Mouse (Mus musculus) common myeloid progenitor, adult 5-6 weeks (primary cell): ENCODE data around the gene S1pr3. TPM values are rescaled to one million over a fixed set of nuclear protein-coding genes. Genes with fewer than 3 reads are reported as not detected.
A peak's percentile ranks its signal among the peaks of the same experiment; 100 is the strongest.

Source experiments
- ATAC-seq: replicated peaks from 2 replicates; pipeline ENCODE4 v1.8.0; 2016; ENCODE audit warnings: low read depth, mild to moderate bottlenecking, moderate TSS enrichment, inconsistent platforms; ENCODE audit not compliant: poor library complexity, severe bottlenecking
- total RNA-seq: library from RNA; stranded (forward); fragments of 200-1000, 187-1606 nt; gene quantifications from 2 replicates; pipeline ENCODE4 v1.2.3, GENCODE M21; 2017

S1pr3 gene
- total RNA-seq, 1 experiment from 2014 or later, result 7.0 TPM

DNA sequence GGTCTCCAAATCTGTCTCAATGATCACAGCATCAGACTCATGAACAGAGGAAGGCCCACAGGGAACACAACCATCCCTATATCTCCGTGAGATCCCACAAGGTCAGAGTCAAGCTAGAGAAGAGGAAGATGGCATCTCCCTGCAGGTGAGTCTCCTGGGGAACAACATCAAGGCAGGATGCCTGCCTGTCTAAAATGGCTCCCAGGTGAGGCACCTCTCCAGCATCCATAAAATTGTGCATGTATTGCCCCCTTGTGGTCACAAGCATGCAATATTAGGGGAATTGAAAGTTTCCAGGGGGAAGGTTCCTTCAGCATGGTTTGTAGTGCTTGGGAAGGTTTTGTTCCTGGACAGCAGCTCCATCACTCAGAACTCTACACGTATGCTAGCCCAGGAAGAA, 26.0 kb downstream of the S1pr3 start:
- 0 out of 2 replicates have a peak, but pooled peaks have one; percentile 36 for ATAC-seq

DNA sequence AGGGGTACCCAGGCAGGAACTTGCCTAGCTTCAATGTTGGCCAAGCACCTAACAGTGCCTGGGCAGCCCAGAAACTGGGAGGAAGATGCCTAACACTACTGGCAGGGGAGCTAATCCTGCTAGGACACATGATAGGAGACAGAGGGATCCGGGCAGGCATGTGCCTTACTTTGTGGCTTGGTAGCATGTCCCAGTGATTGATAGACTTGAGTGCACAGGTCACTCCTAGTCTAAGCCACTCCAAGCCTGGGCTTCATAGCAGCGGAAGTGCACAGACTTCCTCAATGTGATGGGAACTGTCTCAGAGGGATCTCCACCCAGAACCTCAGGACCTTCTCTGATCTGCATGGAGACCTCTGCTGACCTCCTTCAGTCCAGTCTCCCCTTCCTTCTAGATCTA, 26.7 kb downstream of the S1pr3 start:
- no peak for ATAC-seq

DNA sequence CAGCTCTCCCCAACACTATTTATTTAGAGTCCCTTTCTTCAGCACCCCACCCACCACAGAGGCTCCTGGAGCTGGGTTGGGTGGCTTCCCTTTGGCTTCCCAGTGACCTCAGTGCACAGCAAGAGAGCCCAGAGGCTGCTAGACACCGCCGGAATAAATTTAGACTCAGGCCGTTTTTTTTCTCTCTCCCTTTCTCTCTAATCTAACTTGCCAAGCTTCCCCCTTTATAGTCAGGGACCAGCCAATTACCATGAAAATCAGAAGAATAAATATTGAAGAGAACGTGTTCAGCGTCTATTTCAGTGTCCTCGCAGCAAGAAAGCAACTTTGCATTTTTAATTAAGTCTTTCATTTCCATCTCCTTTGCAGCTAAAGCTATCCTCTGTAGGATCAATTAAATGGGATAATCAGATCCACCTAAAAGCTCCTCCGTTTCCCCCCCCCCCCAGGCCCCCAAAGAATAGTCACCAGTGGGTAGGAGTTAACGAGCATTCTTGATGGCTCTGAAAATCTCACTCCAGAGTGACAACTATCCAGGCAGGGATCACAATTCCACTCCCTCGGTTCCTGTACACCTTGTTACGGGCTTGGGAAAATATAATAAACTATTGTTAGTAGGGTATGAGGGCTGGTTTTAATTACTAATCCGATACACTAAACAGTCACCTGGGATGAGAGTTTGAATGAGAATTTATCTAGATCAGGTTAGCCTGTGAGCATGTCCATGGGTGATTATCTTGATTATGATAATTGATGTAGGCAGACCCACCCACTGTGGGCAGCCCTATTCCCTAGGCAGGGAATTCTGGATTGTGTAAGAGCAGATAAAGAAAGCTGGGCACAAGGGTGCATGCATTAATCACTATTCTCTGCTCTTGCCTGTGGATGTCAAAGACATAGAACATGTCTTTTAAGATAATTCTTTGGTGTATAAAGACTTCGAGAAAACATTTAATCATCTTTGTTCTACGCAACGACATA, 29.0 kb downstream of the S1pr3 start:
- ATAC-seq, result no peak

DNA sequence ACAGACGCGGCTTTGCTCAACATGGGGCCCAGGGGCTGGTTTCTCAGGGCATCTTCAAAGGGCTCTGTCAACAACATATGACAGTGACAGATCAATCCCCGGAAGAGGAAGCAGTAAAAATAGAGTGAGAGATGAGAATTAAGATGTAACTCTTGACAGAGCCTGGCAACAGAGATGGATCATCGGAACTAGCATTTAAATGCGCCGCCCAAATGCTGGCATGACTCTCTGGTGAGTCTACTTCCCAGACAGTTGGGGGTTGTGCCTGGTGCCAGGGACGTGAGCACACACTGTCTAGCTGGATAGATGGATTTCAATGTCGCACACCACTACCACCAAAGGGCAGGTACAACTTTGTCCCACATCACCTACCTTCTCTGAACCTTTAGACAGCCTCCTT, 34.5 kb downstream of the S1pr3 start:
- no peak for ATAC-seq

DNA sequence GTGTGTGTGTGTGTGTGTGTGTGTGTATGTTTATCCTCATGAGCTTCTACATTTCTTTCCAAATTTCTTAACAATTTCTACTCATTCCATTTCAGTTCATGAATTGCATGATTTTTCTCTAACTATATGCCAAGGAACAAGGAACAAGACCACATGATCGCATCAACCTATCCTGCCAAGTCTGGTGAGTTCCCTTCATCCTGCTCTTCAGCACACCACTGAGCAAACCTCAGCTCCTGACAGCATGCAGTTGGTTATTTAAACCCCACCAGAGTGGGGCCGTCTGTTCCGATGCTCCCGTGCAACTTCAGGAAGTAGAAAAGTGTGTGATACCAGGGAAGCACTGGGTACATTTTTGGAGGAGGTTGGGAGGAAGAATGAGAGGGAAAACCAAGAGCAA, 38.1 kb downstream of the S1pr3 start:
- no peak for ATAC-seq

DNA sequence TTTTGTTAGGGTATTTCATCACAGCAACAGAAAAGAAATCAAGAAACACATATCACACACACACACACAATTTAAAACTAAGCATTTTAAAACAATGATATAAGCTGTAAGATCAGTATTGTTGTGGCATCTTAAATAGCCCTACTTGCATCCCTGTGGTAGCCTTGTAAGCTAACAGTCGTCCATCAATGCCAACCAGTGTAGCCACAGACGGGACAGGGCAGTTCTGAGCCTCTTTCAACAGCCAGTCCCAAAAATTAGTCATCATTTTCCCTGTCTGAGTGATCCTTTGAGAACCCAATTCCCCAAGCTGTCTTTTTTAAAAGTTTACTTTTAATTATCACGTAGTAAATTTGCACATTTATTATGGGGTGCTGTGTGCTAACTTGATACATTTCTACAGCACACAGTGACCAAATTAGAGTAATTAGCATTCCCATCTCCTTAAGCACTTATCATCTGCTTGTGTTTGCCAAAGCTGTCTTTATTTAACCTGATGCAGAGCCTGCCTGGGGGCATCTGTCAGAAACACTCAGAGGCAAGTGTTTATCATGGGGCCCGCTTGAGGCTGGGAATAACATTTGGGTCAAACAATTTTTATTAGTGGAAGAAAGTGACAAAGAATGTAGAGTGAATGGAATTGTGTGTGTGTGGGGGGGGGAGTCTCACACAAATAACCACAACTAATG, 47.9 kb downstream of the S1pr3 start:
- no peak for ATAC-seq

DNA sequence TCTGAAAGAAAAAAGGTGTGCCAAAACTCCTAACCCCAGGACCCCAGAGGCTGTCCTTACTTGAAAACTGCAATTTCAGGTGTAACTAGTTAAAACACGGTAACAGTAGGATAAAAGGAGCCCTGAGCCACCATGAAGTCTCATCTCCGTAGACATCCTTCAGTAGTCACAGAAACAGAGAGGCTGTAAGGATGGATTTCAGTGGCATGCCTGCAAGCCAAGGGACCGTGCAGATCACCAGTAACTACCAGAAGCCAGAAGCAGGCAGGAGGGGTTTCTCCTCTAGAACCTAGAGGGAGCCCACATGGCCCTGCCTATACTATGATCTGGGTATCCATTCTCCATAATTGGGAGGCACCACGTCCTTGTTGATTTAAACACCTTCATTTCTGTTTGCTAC, 55.9 kb downstream of the S1pr3 start:
- no peak for ATAC-seq

DNA sequence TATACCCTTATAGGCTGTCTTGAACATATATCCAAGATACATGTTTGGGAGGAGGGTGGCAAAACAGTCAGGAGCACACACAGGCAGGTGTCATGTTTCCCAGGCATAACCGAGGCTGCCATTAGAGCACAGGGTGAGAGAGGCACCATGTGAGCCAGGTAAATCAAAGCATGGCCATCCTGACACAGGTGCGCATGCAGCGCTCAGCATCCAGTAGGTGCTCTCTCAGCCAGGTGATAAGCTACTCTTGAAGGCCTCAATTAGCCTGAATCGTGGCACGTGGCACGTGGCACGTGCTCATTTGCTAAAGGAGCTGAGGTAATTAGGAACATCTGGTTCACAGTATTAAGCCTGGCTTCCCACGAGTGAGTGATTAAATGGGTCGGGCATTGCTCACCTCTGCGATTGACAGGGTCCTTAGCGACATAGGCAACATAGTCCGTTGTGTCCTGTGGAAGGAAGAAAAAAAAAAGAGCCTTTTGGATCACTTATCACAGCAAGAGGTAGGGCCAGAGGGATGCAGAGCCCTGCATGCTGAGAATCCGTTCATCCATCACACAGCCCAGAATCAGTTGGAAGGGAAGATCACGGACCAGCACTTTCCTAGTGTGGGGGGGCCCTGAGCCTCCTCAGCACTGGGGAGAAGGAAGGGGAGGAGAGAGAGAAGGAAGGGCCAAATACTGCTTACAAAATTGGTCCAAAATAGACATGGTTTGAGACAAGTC, 57.8 kb downstream of the S1pr3 start:
- ATAC-seq, result no peak

DNA sequence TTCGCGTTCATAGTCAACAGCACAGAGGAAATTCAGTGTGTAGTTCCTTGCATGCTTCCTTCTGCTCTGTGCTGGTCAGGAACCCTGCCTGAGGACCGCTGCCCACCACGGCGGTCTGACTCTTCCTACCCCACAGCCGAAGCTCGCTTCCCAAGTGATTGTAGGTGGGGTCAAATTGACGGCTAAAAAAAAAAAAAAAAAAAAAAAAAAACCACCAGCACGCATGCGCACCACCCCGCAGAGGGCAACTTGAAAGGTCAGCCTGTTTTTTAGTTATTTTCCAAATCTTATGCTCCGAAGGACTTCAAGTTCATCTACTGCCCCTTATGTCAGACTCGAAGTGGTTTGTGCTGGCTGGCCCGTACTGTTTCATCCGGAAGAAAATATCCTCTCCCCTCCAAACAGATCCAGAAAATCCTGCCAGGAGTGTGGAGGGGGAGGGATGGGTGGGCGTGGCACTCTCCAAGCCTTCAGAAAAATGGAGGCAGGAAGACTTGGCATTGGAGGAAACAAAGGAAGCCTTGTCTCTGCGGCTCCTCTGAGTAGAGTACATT, 60.3 kb downstream of the S1pr3 start:
- ATAC-seq, result no peak

Other genes with a start within 250 kb of the S1pr3 start
- not detected in 2 replicates for gene Nxnl2, start 237.6 kb upstream of the S1pr3 start, total RNA-seq
- not detected in 2 replicates for gene Shc3, start 160.8 kb downstream of the S1pr3 start, total RNA-seq
- gene Cks2, start 236.6 kb downstream of the S1pr3 start, total RNA-seq, result 260 and 278 TPM in 2 replicates
- gene Secisbp2, start 243.1 kb downstream of the S1pr3 start, total RNA-seq, result 27.0 and 29.1 TPM in 2 replicates